Mouse (Mus musculus) ES-Bruce4 (cell line): Measurements from ENCODE around the gene Syndig1.

Experiments used
- CTCF ChIP-seq: IDR thresholded peaks from one replicate; pipeline ENCODE4 v1.8.1; 2011; ENCODE audit warnings: low read depth, low read length
- EP300 ChIP-seq: IDR thresholded peaks from 2 replicates; pipeline ENCODE4 v1.6.1; 2011; ENCODE audit warnings: low read depth, low read length; ENCODE audit not compliant: insufficient read depth
- POLR2A ChIP-seq: IDR thresholded peaks from one replicate; pipeline ENCODE4 v1.8.1; 2011; ENCODE audit warnings: low read length; ENCODE audit not compliant: insufficient read depth

GRCm38 (mm10) chr2:149839666-149840065 lies 10.7 kb downstream of the Syndig1 start:
- no peak for TF ChIP-seq CTCF
- no peak for TF ChIP-seq POLR2A
- no peak for TF ChIP-seq EP300
